Mouse (Mus musculus) liver, adult (tissue): Measurements from ENCODE around the gene Ppp1r32.

Experiments
- GATA4 ChIP-seq: IDR thresholded peaks from 2 replicates; pipeline ENCODE4 v1.6.1; 2014; ENCODE audit warnings: mild to moderate bottlenecking, low read length; ENCODE audit not compliant: insufficient replicate concordance

Ppp1r32 gene

GRCm38 (mm10) chr19:10435908-10436307, 46.8 kb downstream of the Ppp1r32 start:
- no peak for TF ChIP-seq GATA4

DNA sequence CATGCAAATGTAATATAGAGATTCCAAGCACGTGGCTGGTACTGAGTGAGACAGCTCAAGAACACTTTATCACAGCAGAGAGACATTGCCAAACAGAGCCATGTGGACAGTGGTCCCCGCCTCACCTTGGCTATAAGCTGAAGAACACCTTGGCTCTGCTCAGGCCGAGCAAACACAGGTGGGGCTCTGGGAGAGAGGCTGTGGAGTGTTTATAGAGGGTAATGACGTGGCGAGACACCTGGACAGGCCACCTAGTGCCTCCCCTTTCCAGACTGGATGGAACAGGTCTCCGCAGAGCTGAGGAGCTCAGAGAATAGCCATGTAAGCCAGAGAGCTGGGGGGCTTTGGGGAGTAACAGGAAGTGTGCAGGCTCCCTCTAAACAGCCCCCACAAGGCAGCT, 47.8 kb downstream of the Ppp1r32 start:
- no peak for TF ChIP-seq GATA4

DNA sequence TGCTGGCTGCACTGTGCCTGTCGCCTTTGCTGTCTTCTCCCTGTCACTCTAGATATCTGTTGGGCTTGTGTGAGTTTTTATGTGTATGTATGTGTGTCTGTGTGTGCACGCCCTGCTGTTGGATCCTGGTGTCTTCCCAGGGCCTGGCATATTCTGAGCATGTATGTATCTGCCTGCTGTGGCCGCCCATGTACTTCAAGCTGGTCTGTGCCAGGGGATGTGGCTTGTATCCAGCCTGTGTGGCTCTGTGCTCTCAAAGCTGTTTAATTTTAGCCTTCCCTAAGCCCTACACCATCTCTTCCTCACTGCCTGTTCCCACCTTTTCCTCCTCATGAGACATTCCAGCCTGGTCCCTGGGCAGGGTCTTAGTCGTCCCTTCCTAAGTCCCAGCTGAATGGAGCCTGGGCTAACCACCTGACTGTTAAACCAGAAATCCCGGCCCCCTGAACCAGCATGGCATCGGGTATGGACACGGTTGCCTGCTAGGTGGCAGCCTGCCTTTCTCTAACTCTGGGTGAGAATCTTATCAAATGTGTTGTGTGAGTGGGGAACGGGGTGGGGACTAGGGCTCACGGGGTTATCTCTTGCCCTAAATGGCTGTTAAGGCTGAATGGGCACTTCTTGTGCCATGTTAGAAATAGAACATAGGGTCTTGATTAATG, 48.7 kb downstream of the Ppp1r32 start:
- no peak for TF ChIP-seq GATA4

GRCm38 (mm10) chr19:10433225-10433624, 49.5 kb downstream of the Ppp1r32 start:
- no peak for TF ChIP-seq GATA4

DNA sequence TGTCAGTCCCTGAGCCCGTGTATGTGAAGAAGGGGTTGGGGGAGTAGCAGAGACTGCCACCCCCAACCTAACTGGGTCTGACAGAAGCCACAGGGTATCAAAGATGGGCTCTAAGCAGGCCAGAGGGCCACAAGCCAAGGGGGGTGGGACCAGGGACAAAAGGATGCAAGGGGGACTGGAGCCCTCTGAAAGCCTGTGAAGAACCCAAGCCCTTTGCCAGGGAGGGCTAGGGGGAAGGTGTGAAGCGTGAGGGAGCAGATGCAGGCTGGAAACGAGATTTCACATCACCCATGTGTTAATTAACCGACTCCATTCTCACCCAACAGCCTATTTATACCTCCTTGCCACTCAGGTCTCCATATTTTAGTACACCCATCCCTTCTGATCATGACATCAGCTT, 50.9 kb downstream of the Ppp1r32 start:
- no peak for TF ChIP-seq GATA4

DNA sequence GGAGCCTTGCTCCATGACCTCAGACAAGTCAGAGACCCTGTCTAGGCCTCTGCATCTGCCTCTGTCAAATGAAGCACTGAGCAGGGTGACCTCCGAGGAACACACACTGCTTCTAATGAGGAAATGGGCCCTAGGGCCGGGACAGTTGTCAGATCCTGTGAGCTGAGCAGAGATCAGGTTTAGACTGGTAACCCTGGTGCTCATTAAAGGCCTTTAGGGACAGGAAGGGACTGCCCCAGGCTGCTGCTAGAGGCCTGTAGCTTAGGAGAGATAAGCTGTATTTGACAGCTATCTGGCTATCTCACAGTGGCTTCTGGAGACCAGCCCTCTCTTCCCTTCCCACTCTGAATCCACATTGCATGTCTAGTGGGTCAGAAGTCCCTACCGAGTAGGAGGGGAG, 51.3 kb downstream of the Ppp1r32 start:
- no peak for TF ChIP-seq GATA4

DNA sequence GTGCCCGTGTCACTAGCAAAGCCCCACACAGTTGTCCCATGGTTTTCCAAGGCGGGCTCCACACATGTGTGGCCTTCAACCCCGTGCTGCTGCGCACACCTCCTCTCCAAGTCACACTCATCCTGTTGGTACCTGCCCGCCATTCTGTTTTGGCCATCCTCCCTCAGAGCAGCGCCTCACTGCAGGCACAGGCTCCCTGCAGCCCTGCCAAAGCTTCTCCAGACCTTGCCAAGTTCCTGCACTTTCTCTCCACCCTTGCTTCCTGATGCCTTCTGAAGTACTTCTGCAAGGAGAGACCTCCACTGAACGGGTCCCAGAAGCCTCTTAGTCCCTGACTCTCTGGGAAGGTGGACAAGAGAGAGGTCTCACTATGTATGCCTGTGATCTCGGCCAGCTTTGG, 53.4 kb downstream of the Ppp1r32 start:
- no peak for TF ChIP-seq GATA4

DNA sequence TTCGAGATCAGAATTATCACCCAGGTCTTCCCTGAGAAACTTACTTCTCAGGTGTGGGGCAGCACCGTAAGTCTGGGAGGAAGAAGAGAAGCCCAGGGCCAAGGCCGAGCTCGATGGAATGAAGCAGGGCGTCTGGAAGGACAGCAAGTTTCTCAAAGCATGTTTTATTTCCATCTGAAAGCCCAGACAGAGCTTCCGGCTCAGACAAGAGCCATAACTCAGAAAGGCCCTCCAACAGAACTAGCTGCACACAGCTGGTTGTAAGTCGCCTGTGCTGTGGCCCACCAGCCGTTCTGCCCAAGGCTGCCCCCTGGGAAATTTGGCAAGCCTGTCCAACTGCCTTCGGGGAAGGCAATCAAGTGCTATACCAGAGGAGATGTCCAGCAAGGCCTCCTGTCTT, 55.3 kb downstream of the Ppp1r32 start:
- TF ChIP-seq GATA4: no peak

DNA sequence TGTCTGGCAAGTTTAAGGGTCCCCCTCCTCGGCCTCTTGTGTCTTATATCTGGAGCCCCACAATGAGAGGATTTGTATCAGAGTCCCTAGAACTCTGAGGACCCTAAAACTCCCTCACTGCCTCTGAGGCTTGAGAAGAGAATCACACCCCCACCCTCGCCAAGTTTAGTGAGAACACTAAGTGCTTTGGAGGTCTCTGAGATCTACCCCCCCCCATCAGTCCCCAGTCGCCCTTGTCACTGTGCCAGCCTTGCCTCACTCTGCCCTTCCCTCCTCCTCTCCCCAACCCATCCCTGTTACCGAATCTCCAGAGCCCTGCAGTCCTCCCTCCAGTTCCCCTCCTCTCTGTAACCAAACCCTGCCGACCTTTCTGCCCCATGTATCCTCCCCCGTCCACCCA, 55.9 kb downstream of the Ppp1r32 start:
- no peak for TF ChIP-seq GATA4

GRCm38 (mm10) chr19:10426312-10426711, 56.4 kb downstream of the Ppp1r32 start:
- TF ChIP-seq GATA4: no peak

- no peak for TF ChIP-seq GATA4
Measured at GRCm38 (mm10) chr19:10425484-10426270, 57.1 kb downstream of the Ppp1r32 start.

DNA sequence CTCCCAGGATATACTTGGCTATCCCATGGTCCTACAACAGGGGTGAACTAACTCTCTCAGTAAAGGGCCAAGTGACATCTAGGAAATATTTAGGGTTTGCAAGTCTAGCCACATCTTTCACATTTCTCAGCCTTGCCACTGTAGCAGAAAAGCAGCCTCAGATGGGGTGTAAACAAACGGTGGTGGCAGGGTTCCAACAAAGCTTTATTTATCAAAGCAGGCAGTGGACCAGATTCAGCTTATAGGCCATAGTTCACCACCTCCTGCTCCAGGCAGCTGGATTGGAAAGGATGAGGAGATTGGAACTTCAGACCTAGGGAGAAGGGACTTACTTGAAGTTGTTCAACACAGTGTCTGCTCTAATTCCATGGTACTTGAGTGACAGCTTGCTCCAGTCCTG, 58.0 kb downstream of the Ppp1r32 start:
- TF ChIP-seq GATA4: no peak
